Mouse (Mus musculus) myocyte (in vitro differentiated cells): ENCODE measurements around the gene Wdr82. TPM values are rescaled to one million over a fixed set of nuclear protein-coding genes. Genes with fewer than 3 reads are reported as not detected.

Experiments used
- H3K27me3 ChIP-seq: one replicate; pipeline ENCODE4 v1.6.1; 2011; ENCODE audit not compliant: control insufficient read depth, insufficient read depth, insufficient read length
- H3K36me3 ChIP-seq: one replicate; pipeline ENCODE4 v1.6.1; 2011; ENCODE audit not compliant: control insufficient read depth, insufficient read depth
- H3K4me2 ChIP-seq: one replicate; pipeline ENCODE4 v1.6.1; 2011; ENCODE audit warnings: low read depth, control low read depth
- H3K4me3 ChIP-seq: one replicate; pipeline ENCODE4 v1.5.1; 2011; ENCODE audit warnings: mild to moderate bottlenecking, control low read depth, moderate library complexity
- H3K79me2 ChIP-seq: one replicate; pipeline ENCODE4 v1.6.1; 2011; ENCODE audit not compliant: control insufficient read depth, insufficient read depth
- H3ac ChIP-seq: one replicate; pipeline ENCODE4 v1.6.1; 2011; ENCODE audit not compliant: control insufficient read depth, insufficient read length
- CEBPB ChIP-seq: IDR thresholded peaks from 2 replicates; pipeline ENCODE4 v1.6.1; 2011; ENCODE audit warnings: mild to moderate bottlenecking, moderate library complexity; ENCODE audit not compliant: poor library complexity, insufficient read depth, severe bottlenecking
- E2F4 ChIP-seq: IDR thresholded peaks from one replicate; pipeline ENCODE4 v1.6.1; 2011; ENCODE audit warnings: mild to moderate bottlenecking, control low read depth, moderate library complexity; ENCODE audit not compliant: insufficient read depth
- MAX ChIP-seq: IDR thresholded peaks from one replicate; pipeline ENCODE4 v1.6.1; 2011; ENCODE audit warnings: low read depth, mild to moderate bottlenecking, control low read depth
- MYOD1 ChIP-seq, 3 experiments: IDR thresholded peaks; one replicate each; pipeline ENCODE4 v1.6.1; 2011; ENCODE audit warnings: control low read depth in 2 of 3, low read depth in 2 of 3, mild to moderate bottlenecking in 2 of 3, moderate library complexity in 1 of 3; ENCODE audit not compliant: insufficient read length in 2 of 3, control insufficient read depth in 1 of 3
- MYOG ChIP-seq, 3 experiments: IDR thresholded peaks; one replicate each; pipeline ENCODE4 v1.6.1; 2011; ENCODE audit warnings: control low read depth in 2 of 3, low read depth in 2 of 3, mild to moderate bottlenecking in 2 of 3; ENCODE audit not compliant: insufficient read length in 2 of 3, control insufficient read depth in 1 of 3, insufficient read depth in 1 of 3
- POLR2A ChIP-seq: IDR thresholded peaks from one replicate; pipeline ENCODE4 v1.6.1; 2011; ENCODE audit warnings: low read depth, mild to moderate bottlenecking, control low read depth, moderate library complexity; ENCODE audit not compliant: insufficient read length
- POLR2AphosphoS2 ChIP-seq: IDR thresholded peaks from one replicate; pipeline ENCODE4 v1.6.1; 2011; ENCODE audit warnings: low read depth, control low read depth; ENCODE audit not compliant: insufficient read length
- REST ChIP-seq: IDR thresholded peaks from one replicate; pipeline ENCODE4 v1.6.1; 2011; ENCODE audit warnings: mild to moderate bottlenecking, control low read depth, moderate library complexity; ENCODE audit not compliant: insufficient read depth, insufficient read length
- SRF ChIP-seq: IDR thresholded peaks from one replicate; pipeline ENCODE4 v1.6.1; 2011; ENCODE audit warnings: low read depth; ENCODE audit not compliant: control insufficient read depth, insufficient read length
- TCF12 ChIP-seq: IDR thresholded peaks from one replicate; pipeline ENCODE4 v1.6.1; 2011; ENCODE audit warnings: mild to moderate bottlenecking, control low read depth; ENCODE audit not compliant: poor library complexity, insufficient read depth, severe bottlenecking
- TCF3 ChIP-seq: IDR thresholded peaks from one replicate; pipeline ENCODE4 v1.6.1; 2011; ENCODE audit warnings: low read depth, control low read depth; ENCODE audit not compliant: insufficient read length
- USF1 ChIP-seq: IDR thresholded peaks from one replicate; pipeline ENCODE4 v1.6.1; 2011; ENCODE audit warnings: low read depth, mild to moderate bottlenecking, control low read depth, moderate library complexity
- polyA plus RNA-seq: library from polyadenylated mRNA; unstranded; fragments of >200 nt; fragmentation: generic; extraction: Trizol; gene quantifications from one replicate; pipeline ENCODE4 v1.2.1, GENCODE M21; 2012; ENCODE audit warnings: missing spikeins

Wdr82 gene
- polyA plus RNA-seq, 1 experiment: 29.5 TPM

DNA sequence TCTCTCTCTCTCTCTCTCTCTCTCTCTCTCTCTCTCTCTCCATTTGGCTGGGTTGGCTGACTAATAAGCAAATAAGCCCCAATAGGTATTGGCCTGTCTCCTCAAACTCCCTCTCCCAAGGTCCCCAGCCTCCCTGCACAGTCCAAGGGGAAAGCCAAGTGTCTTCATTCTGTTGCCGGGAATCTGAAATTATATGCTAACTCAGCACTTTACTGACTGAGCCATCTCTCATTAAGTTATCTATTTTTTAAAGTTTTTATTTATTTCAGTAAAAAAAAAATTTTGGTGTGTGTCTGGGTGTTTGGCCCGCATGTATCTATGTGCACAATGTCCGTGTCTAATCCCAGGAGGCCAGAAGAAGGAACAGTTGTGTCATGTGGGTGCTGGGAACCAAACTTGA is 31.2 kb downstream of the Wdr82 start:
- Histone ChIP-seq H3K79me2 (no peaks in the 10 kb centered on the region), H3K4me3 (peak overlapping the region; percentile 55), H3K4me2 (peak overlapping the region; percentile 87), H3ac (no peak overlapping the region), H3K27me3 (no peaks in the 10 kb centered on the region), H3K36me3 (no peaks in the 10 kb centered on the region)
- TF ChIP-seq MYOD1 (IDR thresholded peaks at IDR 0.05; ENCODE audit: control insufficient read depth in 1 of 3, insufficient read length in 2 of 3, low read depth in 2 of 3) (no peak), REST (no peak), MYOG (IDR thresholded peaks at IDR 0.05; ENCODE audit: control insufficient read depth in 1 of 3, insufficient read depth in 1 of 3, insufficient read length in 2 of 3, low read depth in 2 of 3) (no peak), TCF3 (no peak), MAX (no peak), USF1 (no peak), CEBPB (no peak), TCF12 (no peak), POLR2A (no peak), POLR2AphosphoS2 (no peak), SRF (no peak), E2F4 (no peak)

DNA sequence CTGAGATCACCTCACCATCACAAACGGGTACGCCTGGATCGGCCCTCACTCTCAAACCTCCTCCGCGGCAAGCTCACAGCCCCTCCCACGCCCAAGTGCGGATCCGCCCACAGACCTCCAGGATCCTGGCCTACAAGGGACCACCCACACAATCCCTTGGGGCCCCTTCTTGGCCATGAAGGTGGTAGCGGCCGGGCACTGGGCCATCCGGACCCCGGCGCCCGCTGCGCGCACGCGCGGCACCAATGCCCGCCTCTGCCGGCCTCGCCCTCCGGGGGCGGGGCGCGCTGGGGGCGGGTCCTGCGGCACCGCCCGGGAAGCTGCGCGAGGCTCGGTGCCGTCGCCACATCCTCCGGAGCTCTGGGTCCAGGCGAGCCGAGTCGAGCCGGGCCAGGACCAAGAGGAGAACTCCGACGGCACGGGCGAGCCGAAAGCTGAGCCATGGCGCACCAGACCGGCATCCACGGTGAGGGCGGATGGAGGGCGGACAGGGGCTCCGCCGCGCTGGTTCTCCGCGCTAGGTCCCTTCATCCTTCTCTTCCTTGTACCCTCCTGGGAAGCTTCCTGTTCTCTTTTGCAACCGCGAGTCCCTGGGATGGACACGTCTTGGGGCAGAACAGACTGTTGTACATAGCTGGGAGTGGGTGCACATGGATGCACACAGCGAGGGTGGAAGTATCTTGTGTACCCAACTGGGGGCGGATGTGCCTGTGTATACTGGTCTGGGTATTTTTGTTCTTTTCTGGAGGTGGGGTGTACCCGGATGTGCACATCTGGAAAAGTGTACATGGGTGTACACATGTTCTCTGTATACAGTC is 32.3 kb downstream of the Wdr82 start, which contains the start of gene Twf2:
Twf2 (plus strand) TSS at position 290 of the 818 bp plus-strand sequence.
- Histone ChIP-seq H3K36me3 (no peaks in the 10 kb centered on the region), H3K4me3 (peak within 1 kb of the TSS; percentile 55), H3K4me2 (peak within 1 kb of the TSS; percentile 87), H3K27me3 (no peaks in the 10 kb centered on the region), H3ac (peak within 1 kb of the TSS; percentile 56), H3K79me2 (peaks cover 10% of the 10 kb centered on the region)
- TF ChIP-seq TCF3 (no peak), POLR2A (peak; percentile 76), MYOD1 (IDR thresholded peaks at IDR 0.05; ENCODE audit: control insufficient read depth in 1 of 3, insufficient read length in 2 of 3, low read depth in 2 of 3) (no peak), CEBPB (no peak), SRF (no peak), POLR2AphosphoS2 (peak; percentile 37), MYOG (IDR thresholded peaks at IDR 0.05; ENCODE audit: control insufficient read depth in 1 of 3, insufficient read depth in 1 of 3, insufficient read length in 2 of 3, low read depth in 2 of 3) (no peak), E2F4 (no peak)

DNA sequence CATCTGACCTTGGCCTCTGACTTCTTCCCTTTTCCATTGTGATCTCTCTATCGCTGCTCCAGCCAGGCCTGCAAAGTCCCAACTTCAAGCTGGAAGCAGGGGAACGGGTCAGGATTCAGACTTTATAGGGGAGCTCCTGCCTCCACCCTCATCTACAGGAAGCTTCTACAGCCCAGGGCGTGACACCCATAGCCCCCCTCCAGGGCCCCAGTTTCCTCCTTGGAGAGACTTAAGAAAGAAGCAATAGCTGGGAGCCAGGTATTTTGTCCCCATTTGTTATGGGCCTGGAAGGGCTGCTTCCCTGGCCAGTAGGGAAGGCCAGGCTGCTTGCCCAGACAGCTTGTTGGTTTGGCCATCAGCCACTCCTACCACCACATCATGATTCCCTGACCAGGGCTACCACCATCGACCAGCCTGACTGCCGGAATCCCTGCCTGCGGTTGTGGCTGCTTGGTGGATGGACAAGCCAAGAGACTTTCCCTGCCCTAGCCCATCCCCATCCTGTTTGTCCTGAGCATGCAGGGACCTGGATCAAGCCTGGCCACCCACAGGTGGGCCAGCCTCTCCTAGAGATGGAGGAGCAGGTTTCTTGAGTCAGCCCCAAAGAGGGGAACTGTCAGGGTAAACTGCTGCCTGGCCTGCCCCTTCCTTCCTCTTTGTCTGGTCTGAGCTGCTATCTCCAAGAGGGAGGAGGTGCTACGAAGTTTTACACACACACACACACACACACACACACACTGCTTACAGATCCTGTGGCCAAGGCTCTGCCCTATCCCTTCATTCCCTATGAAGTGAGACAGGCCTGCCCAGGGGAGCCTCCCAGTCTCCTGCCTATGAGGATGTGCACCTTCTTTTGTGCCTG is 33.5 kb downstream of the Wdr82 start:
- Histone ChIP-seq H3ac (no peak overlapping the region), H3K4me3 (peak overlapping the region; percentile 55), H3K79me2 (peaks cover 12% of the 10 kb centered on the region), H3K4me2 (peak overlapping the region; percentile 86), H3K27me3 (no peaks in the 10 kb centered on the region), H3K36me3 (no peaks in the 10 kb centered on the region)
- TF ChIP-seq MYOD1 (IDR thresholded peaks at IDR 0.05; ENCODE audit: control insufficient read depth in 1 of 3, insufficient read length in 2 of 3, low read depth in 2 of 3) (peak in 1 of 3 experiments; percentile 10), MYOG (IDR thresholded peaks at IDR 0.05; ENCODE audit: control insufficient read depth in 1 of 3, insufficient read depth in 1 of 3, insufficient read length in 2 of 3, low read depth in 2 of 3) (peak in 1 of 3 experiments; percentile 31), POLR2A (no peak)

DNA sequence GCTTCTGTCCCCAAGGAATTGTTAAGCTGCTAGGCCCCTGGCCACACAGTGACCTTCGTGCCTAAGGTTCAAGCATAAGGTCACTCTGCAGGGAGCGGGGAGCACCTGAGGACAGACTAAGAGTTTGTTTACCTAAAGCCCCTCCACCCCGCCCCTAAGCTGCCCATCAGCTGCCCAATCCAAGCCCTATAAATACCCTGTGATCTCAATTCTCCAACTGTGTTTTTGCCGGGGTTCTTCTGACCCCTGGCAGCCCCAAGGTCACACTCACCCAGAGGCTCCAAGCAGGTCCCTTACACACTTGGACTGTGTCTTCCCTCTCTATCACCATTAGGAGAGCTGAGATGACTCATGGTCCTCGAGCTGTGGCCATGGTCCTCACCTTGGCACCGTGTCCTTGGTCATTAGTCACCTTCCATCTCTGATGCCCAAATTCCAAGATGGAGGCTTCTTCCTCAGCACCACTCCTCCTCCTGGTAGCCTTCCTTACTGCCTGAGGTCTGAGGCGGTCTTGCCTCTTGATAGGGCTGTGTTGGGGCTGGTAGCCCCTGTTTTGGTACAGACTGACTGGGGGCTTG is 35.1 kb downstream of the Wdr82 start:
- Histone ChIP-seq H3K79me2 (peaks cover 12% of the 10 kb centered on the region), H3K36me3 (no peaks in the 10 kb centered on the region), H3K4me3 (no peak overlapping the region), H3ac (no peak overlapping the region), H3K27me3 (no peaks in the 10 kb centered on the region), H3K4me2 (peak overlapping the region; percentile 36)
- TF ChIP-seq E2F4: no peak
- TF ChIP-seq REST: no peak
- no peak for TF ChIP-seq SRF
- no peak for TF ChIP-seq POLR2AphosphoS2
- no peak for TF ChIP-seq TCF12
- no peak for TF ChIP-seq MAX
